Mouse (Mus musculus): ENCODE results near the gene Treh.
"Not testable (repeated sequence)": the region's sequence is repeated elsewhere in the genome, so short reads cannot be mapped to it uniquely, and the experiment has no call there.

The Treh gene

DNA sequence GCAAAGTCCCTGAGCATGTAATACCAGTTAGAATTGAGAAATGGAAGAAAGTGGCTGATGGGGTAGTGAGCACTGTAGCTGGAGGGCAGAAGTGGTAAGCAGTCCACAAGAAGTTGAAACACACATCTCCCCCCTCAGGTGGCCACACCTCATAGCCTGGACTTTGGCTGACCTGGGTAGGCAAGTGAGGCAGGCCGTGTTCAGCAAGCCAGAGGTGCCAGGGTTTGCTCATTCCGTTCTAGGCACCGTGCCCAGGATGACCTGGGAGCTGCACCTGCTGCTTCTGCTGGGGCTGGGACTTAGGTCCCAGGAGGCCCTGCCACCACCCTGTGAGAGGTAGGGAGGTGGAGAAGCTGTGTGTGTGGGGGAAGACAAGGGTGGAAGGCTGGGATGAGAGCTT, at the start of gene Treh:
TSS of gene Treh (plus strand) at position 229 of the 400 bp plus-strand sequence.
- DNase-seq (ENCODE audit: low spot score) = no peak

DNA sequence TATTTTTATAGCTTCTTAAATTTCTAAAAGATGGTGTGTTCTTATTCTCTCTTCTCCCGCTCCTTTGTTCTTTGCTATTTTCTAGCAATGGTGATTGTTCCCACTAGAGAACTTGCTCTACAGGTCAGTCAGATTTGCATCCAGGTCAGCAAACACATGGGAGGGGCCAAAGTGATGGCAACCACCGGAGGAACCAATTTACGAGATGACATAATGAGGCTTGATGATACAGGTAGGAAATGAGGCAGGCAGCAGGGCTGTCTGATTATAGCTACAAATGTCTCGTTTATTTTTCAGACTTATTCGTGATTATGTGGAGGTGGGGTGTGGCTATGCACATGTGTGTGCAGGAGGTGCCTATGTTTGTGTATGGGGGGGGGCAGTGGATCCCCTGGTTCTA, 48.6 kb upstream of the Treh start:
- no peak for DNase-seq (ENCODE audit: low spot score)

DNA sequence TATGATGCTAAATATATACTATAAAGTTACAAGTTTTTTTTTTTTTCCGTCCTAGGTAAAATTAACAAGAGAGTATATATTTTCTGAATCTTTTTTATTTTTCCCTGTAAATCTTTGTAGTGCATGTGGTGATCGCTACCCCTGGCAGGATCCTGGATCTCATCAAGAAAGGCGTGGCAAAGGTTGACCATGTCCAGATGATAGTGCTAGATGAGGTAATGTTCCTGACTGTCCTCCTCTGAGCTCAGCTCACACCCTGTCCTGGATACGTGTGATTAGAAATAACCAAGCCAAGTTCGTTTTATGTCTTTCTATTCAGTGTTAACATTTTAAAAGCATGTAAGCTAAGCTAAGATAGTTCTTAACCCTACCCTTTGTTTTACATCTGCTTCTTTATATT, 46.8 kb upstream of the Treh start:
- no peak for DNase-seq (ENCODE audit: low spot score)

DNA sequence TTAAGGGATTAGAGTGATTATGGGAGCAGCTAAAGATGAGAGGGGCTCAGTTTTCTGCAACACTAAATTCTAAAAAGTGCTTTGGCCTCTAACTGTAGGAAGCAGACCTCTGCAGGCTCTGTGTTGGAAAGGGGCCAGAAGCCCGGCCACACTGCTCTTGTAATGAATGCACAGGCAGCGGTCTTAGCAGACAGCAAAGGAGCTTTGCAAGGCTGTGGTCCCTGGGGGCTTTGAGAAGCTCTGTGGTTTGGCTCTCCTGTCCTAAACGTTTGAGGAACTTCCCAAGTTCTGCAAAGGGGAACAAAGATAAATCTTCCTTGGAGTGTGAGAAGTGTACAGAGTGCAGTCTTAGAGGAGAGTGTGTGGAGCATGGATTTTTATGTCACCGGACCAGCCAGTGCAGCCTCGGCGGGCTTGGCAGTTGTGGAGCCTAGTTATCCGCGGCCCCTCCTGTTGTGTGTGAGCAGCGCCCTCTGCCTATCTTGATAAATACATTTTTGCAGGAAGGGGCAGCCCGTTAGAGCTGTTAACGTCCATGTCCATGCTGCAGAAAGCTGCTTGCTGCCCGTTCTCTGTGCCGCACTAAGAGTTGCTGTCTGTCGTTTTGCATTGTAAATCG, 35.4 kb upstream of the Treh start:
- DNase-seq (ENCODE audit: low spot score) = no peak

DNA sequence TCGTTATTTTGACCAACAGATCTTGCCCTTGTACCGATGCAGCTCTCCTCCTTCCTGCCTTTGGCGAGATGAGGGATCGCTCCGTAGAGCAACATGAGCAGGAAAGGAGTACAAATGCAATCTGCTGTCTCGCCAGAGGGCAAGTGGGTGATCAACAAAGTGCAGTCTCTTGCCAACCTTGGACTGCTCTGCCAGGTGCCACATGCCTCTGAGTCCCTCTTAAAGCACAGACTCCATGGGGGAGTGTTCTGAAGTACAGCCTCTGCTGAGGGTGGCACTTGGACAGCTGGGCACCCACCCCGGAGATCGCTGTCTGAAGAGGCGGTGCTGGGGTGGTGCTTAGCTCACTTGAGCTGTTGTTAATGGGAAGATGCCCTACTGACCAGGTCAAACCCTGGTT, 34.3 kb upstream of the Treh start:
- not testable (repeated sequence) for DNase-seq (ENCODE audit: low spot score)

DNA sequence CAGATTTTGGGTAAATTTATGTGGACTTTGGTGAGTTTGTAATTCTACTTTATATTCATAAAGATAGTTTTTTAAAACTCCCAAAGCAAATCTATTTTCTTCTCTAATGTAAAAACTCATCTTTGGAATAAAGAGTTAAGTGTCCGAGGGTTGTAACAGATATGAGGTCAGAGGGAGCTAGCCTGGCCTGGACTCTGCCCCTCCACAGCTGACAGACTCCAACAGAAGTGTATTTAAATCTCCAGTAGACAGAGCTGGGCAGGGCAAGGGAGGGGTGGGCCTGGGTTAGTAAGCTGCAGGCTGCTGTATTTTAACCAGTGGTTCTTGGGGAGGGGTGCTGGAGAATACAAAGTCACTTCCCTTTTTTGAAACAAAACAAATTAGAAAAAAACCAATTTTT, 33.0 kb upstream of the Treh start:
- not testable (repeated sequence) for DNase-seq (ENCODE audit: low spot score)

DNA sequence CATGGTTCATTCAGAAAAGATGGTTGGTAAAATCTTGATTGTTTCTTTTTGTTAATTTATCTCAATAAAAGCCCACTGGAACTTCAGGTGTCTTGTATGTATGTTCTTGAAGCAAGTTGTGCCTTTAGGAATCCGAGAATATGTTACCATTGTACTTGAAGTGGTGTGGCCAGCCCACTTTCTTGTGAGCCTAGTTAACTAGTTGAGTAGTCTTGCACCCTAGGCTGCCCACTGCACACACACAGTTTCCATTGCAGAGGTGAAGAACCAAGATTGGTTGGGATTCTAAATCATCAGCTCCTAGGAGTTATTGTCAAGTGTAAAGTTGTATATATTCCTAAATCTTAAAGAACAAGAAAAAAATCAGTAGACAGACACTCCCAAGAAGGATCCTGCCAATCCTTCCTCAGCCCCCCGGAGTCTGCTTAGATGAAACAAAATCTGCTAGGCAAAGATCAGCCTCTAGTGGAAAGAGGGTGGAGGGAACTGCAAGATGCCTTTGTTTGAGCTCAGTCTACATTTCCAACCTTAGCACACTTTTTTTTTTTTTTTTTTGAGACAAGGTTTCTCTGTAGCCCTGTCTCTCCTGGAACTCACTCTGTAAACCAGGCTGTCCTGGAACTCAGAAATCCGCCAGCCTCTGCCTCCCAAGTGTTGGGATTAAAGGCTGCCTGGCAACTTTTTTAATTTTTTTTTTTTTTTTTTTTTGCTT, 32.2 kb upstream of the Treh start:
- no peak for DNase-seq (ENCODE audit: low spot score)

DNA sequence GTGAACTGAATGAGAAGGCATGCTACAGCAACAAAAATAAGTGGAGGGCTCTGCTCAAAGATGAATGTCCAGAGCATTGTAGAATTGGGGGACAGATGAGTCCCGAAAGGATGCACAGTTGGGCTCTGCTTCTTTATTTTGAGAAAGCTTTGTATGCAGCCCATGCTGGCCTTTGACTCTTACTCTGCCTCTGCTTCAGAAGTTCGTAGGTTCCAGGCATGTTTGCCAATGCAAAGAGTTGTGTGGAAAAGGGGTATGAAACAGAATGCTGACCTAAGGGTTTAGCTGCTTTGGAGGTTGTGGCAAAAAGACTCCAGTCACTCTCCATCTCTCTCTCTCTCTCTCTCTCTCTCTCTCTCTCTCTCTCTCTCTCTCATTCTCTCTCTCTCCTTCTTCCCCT, 31.4 kb upstream of the Treh start:
- no peak for DNase-seq (ENCODE audit: low spot score)

DNA sequence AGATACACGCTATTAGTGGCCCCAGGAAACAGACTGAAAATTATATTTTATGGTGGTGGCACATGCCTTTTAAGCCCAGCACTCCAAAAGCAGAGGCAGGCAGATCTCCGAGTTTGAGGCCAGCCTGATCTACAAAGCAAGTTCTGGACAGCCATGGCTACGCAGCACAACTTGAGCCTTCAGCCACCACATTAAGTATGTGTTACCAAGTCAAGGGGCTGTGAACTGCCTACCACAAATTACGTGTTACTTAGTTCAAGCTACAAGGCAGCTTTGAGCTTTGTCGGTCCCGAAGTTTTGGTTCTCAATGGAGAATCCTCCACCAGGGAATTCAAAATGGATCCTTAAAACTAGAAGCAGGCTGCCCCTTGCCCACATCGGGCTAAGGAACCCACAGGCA, 29.9 kb upstream of the Treh start:
- no peak for DNase-seq (ENCODE audit: low spot score)

DNA sequence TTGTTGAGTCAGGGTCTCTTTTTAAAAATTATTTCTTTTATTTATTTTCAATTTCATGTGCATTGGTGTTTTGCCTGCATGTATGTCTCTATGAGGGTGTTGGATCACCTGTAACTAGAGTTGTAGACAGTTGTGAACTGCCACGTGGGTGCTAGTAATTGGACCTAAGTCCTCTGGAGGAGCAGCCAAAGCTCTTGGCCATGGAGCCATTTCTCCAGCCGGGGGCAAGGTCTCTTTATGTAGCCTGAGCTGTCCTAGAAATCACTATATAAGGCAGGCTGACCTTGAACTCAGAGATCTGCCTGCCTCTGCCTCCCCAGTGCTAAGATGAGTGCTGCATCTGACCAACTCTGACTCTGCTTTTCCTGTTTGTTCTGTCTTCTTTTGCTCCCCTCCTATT, 28.8 kb upstream of the Treh start:
- no peak for DNase-seq (ENCODE audit: low spot score)

DNA sequence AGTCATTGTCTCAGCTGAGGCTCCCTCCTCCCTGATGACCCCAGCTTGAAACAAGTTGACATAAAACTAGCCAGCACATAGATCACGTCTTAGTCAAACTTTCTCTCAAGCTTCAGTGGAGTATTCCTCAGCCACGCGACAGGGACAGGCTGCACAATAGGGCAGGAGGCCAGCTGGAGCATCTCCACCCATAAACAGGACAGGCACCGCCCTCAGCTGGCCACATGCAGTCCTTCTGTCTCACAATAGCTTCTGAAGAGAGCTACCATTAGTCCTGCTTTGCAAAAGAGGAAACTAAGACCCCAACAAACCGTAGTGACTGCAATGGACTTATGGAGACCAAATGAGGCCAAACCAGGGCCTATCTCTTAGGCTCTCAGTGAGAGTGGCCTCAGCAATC, 27.6 kb upstream of the Treh start:
- no peak for DNase-seq (ENCODE audit: low spot score)

DNA sequence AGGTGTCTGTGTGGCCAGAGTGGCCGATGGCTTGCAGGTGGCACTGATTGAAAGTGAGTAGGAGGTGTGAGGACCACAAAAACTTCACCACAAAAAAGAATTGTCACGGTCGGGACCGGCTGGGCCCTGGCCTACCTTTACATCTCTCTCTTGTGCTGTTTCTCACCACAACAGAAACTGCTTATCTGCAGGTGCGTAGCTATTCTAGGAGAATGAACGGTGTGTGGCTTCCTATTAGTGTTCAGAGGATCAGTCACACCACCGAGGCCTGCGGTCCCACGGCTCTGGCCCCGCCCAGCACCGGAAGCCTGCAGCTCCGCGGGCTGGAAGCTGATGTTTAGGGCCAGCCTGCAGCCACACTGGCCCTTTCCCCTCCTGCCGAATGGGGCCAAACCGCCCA, 27.1 kb upstream of the Treh start:
- DNase-seq (ENCODE audit: low spot score) = no peak

DNA sequence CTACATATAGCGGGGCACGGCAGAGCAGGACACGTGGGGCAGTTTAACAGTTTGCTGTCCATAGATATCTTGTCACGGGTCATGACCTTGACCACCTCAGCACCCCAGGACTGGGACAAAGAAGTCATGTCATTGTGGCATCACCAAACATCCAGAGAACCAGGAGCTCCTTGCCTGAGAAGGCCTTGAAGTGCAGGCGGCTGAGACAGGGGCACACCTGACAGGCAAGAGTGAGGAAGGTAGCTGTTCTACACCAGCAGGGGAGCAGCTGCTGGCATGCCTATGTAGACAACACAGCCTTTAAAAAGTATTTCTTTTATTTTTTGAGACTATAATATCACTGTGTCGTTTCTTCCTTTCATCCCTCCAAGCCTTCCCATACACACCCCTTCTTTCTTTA, 26.7 kb upstream of the Treh start:
- DNase-seq (ENCODE audit: low spot score) = no peak

DNA sequence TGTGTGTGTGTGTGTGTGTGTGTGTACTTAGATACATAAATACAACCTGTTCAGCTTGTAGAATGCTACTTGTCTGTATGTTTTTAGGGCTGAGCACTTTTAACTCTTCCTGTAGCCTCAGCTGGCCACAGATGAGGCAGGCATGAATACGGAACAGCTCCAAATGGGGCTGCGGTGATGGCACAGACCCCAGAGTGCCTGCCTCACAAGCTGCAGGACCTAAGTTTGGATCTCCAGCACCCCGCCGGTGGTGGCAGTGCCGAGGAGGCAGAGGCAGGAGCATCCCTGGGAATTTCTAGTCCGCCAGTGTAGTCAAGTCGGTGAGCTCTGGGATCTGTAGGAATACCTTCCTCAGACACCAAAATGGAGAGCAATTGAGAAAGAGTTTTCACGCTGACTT, 26.0 kb upstream of the Treh start:
- no peak for DNase-seq (ENCODE audit: low spot score)

DNA sequence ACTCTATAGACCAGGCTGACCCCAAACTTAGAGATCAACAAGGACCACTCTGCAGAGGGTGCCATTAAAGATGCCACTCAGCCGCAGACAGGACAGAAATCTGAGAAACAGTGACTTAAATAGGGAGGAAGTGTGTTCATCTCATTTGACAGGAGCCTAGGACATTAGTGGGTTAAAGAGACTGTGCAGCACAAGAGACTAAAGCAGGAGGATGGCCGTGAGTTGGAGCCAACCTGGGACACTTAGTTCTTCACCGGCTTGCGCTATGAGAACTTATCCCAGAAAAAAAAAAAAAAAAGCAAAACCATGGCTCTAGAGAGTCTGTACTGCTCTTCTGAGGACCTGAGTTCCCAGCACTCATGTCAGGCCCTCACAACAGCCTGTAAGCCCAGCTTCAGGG, 25.4 kb upstream of the Treh start:
- no peak for DNase-seq (ENCODE audit: low spot score)

DNA sequence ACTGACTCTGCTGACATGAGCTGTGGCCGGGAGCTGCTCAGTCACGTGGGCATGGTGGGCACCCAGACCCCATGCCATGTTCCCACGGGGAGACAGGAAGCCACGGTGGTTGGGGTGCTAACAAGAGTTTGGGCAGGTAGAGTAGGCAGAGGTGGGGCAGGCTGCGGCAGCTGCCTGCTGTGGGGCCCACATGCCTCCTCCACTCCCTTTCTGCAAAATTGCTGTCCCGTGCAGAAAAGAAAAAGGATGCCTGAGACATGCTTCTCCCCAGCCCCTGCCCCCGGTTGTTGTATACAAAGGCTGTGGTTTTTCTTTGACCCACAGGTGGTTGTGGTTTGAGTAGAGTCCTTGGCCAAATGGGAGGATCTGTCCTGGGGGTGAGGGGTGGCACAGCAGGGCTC, 24.2 kb upstream of the Treh start:
- DNase-seq (ENCODE audit: low spot score) = no peak

DNA sequence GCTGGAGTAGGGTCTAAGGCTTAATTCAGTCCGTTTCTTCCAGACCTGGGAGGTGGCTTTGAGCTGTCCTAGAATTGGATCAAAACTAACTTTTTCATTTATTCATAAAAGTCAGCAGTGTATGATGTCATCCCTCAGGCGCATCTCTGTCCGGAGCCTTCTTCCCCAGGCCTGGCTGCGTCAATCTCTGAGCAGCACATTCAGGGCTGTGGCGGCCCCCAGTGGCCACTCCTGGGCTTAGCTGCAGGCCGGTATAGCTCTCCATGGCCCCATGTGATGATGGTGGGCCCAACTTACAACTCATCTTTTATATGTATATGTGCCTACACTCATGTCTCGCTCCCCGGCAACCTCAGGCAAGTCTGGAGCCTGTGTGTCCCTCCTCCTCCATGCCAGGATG, 21.0 kb upstream of the Treh start:
- peak; percentile 26 for DNase-seq (ENCODE audit: low spot score)

DNA sequence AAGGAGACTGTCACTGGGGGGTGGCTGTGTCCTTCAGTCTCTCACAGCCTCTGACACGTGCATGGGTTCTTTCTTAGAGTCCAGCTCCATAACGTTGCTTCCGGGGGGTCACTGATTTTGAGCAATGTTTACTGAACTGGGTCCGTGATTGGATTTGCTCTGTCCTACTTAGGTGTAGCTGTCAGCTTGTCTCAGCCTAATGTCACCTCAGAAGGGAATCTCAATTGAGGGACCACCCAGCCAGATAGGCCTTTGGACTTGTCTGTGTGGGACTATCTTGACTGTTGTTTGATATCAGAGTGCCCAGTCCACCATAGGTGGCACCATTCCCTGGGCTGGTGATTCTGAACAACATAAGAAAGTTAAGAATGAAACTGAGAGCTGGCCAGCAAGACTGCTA, 19.1 kb upstream of the Treh start:
- no peak for DNase-seq (ENCODE audit: low spot score)

DNA sequence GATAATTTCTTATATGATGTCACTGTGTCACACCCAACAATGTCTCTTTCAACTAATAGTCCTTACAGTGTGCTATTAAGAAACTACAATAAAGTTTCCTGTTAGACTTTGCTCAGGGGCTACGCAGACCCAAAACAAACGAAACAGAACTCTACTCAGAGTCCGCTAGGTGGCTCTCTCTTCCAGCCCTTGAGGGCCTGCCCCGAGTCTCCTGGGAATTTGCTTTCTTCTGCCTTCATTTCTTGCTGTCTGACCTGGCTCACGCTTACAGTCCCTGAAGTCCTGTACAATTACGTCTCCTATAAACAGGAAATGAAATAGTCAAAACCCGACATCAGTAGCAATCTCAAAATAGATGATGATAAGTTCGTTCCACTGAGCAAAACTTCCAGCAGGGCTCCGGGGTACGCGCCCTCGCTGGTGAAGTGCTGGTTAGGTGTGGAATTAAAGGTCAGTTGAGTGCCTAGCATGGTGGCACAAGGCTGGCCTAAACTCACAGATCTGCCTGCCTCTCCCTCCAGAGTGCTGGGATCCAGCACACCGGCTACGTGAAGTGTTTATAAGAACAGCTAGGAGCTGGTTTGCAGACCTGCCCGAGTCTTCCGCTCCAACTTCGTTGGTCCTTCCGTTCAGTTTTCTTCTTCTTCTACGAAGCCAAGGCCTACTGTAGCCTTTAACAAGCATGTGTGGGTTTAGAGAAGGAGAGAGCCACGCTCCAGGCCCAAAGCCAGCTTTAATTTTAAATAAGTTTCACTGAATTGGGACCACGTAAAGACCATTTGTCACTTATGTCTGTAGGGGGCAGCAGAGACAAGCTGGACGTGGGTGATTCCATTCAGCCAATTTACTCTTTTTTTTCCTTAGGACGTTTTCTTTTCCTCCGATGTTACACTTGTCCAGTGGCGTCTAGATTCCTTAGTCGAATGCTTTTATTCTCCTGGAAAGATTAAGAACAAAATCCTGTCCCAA, 17.7 kb upstream of the Treh start:
- DNase-seq (ENCODE audit: low spot score) = peak; percentile 33

DNA sequence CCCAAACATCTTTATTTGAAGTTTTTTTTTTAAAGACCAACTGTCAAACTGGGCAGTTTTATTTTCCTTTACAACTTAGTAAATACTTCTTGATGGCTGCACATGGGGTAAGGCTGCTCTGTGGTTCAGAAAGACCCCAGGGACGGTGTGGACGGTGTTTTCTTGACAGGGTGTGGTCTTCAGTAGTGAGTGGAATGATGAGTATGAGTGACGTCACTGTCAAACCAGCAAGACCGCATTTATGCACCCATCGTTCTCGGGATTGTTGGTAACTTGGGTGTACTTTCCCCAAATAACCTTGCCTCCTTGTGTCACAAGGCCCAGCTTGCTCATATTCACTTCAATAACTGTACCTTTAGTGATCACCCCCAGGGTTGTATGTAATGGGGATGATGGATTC, 9.3 kb upstream of the Treh start:
- DNase-seq (ENCODE audit: low spot score) = no peak

DNA sequence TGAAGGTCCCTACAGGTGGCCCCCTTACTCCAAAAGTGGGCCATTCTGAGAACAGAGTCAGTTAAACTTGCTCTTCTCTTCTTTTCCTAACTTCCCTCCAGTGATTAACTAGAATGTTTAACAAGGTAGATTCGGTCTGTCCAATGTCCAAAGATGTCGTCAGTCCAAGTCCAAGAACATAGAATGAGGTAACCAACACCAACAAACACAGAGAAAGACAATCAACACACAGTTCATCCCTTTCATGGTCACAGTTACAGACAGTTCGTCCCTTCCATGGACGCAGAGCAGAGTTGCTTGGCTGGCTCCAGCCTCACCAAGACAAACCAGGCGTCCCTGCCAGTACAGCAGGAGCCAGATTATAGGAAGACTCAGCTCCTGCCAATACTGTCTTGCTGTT, 1.6 kb upstream of the Treh start:
- no peak for DNase-seq (ENCODE audit: low spot score)

DNA sequence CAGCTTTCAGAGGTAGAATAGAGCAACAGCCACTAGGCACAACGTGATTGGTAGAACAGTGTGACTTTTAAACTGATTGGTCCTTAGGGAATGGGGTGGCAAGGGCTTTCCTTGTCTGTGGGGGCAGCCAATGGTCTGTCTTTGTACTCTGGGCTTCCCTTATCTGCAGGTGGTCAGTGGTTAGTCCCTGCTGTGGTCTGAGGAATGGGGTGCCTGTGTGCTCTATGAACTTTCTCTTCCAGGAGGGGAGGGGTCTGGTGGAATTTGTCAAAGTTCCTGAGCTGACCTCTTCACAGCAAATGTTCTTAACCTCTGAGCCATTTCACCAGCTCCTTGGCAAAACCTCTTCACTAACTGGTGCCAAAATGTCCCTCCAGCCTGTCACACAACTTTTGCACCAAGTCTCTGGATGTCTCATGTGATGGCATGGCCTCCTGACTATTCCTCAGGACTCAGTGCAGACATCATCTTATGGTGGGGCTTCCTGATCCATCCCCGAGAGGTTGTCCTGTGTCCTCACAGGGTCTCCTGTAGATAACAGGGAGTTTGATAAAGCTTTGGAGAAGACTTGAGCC, 655 bp upstream of the Treh start:
- no peak for DNase-seq (ENCODE audit: low spot score)
